Mouse (Mus musculus): ENCODE data around the gene Zranb1. TPM values are rescaled to one million over a fixed set of nuclear protein-coding genes. Genes with fewer than 3 reads are reported as not detected.

Zranb1 gene
- polyA plus RNA-seq, 1 experiment from 2014 or later = 11.8 TPM

Other genes with a start within 250 kb of the Zranb1 start
- 32.7 and 39.1 TPM in 2 replicates for gene Fam53b, start 117.3 kb upstream of the Zranb1 start, polyA plus RNA-seq (2016; fragmentation: Nextera tagmentation; extraction: Ambion mirVana)
- 74.0 and 74.6 TPM in 2 replicates for gene Eef1akmt2, start 78.5 kb upstream of the Zranb1 start, polyA plus RNA-seq (2016; fragmentation: Nextera tagmentation; extraction: Ambion mirVana)
- 34.8 and 36.5 TPM in 2 replicates for gene Abraxas2, start 71.9 kb upstream of the Zranb1 start, polyA plus RNA-seq (2016; fragmentation: Nextera tagmentation; extraction: Ambion mirVana)
- gene Fgfr2, start 192.2 kb downstream of the Zranb1 start, polyA plus RNA-seq (2016; fragmentation: Nextera tagmentation; extraction: Ambion mirVana) = 47.7 and 64.4 TPM in 2 replicates
- gene Ctbp2, start 193.2 kb downstream of the Zranb1 start, polyA plus RNA-seq (2016; fragmentation: Nextera tagmentation; extraction: Ambion mirVana) = 145 TPM in 2 replicates

Measured in limb, embryonic 10.5 days (tissue).